Mouse (Mus musculus): ENCODE measurements around the gene Kin.
A peak's percentile ranks its signal among the peaks of the same experiment; 100 is the strongest.

Gene Kin

DNA sequence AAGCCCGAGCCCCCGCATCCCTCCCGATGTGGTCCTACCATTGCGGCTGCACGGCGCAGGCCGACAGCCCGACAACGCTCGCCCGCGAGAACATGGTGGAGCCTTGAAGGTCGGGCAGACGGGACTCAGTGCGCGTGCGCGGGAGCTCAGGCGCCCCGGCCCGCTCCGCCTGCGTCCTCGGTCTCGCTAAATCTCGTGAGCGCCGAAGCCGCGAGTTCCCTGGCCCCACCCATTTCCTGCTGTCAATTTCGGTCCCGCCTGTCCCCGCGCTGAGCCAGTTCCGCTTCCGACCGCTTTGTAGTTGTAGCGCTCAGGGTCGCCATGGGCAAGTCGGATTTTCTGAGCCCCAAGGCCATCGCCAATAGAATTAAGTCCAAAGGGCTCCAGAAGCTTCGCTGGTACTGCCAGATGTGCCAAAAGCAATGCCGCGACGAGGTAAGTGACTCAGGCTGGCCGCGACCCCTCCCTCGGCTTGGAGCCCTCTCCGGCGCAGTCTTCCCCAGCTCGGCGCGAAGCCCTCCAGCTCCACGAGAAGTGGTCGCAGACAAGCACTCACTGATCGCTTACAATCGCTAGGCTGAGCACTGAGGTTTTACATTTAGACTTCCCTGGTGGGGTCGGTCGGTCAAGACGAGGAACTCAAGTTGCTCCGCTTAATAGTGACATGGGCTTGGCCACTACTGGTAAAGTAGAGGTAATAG is at the start of gene Kin, which contains the start of gene Atp5c1:
Gene Kin (plus strand): TSS at position 284 of the 701 bp plus-strand sequence.
Gene Atp5c1 (minus strand): TSS at position 201 of the 701 bp plus-strand sequence.
- DNase-seq (ENCODE audit: low read depth) = peak; percentile 93

DNA sequence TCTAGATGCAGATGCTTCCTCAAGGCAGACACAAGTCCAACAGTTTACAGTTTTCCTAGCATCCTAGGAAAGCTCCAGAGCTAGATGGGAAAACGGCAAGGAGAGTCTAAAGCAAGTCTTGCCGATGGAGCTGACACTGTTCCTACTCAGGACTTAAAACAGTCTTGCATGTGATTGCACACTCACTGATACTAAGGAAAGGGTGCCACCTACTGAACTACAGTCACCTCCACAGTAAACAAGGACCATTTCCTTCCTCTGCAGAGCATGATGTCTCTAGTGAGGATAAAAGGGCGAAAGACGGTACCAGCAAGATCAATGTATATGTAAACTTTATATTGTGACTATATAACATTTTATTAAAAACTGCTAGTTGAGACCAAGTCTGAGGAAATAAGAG is 46.7 kb upstream of the Kin start:
- DNase-seq (ENCODE audit: low read depth) = no peak

DNA sequence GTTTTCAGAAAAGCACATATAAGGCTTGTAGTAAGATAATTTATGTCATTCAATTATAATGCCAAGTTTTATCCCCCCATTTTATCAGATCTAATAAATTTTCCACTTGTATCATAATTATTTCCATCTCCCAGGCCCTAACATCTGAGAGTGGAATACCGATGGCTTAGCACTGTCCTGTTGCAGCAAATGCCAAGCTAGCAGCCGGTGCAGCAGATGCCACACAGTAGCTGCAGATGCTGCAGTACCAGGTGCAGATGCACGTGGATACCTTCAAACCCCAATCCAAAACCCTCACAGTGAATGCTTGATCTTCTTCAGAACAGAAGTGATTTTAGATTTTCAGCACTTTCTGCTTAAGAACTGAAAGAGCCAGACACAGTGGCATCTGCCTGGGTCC is 45.4 kb upstream of the Kin start:
- no peak for DNase-seq (ENCODE audit: low read depth)

DNA sequence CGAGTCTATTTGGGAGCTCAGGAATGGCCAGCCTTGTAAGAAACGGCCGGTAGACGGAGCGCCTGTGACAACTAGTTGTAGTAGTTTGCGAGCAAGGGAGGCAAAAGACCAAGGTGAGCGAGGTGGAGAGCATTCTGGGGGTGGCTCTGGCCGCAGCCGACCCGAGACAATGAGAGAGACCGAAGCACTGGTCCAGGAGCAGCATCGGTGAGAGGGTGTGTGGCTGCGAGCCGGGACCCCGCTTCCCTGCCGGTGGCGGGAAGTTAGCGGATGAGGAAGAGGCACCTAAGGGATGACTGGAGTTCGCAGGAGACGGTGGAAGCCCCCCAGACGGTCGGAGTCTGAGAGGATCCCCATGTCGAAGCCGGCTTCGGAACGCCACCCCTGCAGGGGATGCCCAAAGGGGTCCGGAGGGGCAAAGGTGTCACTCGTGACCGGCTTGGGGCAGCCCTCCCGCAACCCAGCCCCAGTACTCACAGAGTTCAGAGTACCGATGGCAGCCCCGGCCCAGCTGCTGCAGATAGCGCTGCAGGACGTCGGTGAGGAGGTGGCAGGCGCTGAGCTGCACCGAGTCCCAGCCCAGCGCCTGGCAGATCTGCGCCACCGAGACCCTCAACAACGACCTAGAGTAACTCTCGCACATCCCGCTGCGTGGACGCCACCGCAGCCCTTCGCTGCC is 32.5 kb upstream of the Kin start:
- DNase-seq (ENCODE audit: low read depth) = no peak

DNA sequence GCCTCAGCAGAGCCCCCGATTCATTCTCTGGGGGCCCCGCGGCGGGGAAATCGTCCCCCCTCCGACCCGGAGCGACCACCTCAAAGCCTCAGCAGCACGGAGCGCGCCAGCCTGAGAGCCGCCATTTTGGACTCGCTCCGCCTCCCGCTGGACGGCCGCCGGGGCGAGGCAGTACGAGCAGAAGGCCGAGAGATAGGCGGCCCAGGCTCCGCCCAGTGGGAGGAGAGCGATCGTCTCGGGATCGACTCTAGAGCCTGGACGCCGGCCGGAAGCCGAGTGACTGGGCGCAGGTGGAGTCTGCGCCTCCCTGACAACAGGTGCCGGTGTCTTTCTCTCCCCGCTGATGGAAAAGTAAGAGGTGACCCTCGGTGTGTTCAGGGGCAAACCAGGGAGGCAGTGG is 31.9 kb upstream of the Kin start, which contains the start of gene Taf3:
Gene Taf3 (minus strand): TSS at position 136 of the 400 bp plus-strand sequence.
- peak; percentile 89 for DNase-seq (ENCODE audit: low read depth)

DNA sequence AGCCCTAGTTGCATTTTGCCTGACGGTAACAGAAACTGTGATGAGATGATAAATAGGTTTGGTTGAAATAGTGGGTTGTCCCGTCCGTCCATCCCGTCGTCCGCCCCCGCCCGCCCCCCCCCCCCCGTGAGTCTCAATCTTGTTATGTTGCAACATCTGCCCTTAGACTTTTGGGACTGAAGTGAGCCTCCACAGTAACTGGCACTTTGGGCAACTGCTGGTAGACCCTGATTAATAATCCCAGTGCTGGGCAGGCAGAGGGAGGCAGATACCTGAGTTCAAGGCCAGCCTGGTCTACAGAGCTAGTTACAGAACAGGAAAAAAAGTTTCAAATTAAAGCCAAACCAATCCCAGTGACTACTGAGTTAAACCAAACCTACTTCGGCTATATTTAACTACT is 30.9 kb upstream of the Kin start:
- DNase-seq (ENCODE audit: low read depth) = no peak

DNA sequence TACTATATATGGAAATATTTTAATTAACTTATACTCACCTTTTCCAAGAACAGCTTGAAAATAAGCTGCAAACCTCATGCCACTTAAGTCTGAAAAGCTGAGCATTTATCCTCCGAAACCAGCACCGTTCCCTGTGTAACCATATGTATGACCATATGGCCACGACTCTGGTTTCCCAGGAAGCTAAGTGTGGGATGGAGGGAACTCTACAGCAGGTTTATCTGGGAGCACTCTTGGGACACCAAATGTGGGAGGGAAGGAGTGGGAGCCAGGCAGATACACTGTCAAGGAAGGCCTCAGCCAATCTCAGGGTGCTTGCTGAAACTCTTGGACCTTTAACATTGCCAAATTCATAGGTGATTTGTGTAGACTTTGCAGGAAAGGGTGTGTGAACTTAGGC is 29.5 kb upstream of the Kin start:
- no peak for DNase-seq (ENCODE audit: low read depth)

DNA sequence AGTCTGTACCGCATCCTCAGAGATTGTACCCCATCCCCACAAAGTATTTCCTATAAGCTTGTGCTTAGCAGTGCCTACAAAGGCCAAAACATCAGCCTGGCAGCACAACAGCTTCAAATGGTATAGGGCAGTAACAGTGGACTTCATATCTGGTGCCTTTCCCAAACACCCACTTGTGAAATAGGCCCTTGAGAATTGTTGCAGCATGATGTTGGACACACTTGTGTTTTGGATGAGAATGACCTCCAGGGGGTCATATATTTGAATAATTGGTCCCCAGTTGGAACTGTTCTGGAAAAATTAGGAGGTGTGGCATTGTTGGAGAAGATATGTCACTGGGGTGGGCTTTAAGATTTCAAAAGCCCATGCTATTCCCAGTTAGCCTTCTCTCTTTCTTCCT is 28.4 kb upstream of the Kin start:
- DNase-seq (ENCODE audit: low read depth) = no peak

DNA sequence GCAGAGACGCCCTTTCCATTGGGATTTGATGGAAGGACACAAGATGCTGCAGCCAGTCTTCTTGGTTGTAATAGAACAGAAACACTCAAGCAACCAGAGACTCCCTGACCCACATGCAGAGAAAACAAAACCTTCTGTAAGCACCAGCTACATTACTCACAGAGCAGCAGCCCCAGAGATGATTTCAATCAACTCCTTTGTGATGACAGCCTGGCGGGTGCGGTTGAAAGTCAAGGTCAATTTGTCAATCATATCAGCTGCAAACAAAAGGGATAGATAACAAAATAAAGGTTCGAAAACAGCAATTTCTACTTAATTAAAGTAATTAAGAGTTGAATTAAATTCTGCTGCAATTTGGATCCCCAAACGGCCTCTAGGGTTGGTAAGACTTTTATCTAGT is 21.6 kb upstream of the Kin start:
- no peak for DNase-seq (ENCODE audit: low read depth)

DNA sequence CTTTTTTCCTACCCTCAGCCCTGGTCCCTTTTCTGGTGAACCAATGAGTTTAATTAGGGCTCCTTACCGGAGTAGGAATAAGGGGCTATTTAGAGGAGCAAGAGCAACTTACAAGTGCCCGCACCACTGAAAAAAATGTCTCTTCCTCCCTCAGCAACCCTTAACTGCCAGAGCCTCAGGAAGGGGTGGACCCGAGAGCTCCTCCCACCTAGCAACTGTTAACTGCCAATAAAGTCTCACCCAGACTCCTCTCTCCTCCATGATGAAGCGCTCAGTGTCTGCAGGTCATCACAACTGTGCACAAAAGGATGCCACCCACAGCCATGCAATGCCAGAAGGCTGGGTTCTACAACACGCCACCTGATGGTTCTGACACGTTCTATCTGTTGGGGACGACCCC is 8.6 kb upstream of the Kin start:
- DNase-seq (ENCODE audit: low read depth) = no peak

DNA sequence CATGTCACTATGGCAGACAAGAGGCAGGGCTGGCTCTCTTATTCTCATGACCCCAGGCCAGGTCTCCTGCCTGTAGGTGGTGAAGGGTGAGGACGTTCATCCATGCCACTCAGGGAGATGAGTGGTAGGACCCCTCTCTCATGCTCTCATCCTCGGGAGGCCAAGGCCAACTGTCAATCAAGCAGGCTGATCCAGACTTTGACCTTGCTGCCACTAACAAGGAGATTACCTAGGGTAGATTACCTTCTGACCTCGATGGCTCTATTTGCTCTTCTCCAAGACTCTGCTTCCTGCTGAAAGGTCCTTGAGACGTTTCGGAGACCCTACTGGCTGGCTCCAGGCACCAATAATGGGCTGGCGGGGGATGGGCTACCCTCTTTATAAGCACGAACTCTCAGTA is 5.9 kb upstream of the Kin start:
- no peak for DNase-seq (ENCODE audit: low read depth)

DNA sequence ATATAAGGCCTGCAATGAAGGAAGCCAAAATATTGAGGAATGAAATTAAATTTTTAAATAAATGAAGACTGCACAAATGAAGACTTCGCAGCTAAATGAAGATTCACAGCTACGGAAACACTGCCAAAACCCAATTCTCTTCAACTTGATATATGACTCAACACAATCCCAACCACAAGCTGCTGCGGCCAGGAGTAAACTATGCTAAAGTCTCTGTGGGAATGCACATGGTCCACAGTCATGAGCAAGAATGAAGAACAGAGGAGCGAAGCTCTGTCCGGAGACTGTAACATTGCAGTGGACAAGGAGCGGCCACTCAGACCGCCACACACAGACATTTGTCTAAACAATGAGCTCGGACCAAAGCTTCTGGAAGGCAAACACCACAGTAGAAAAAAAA is 3.7 kb upstream of the Kin start:
- no peak for DNase-seq (ENCODE audit: low read depth)

DNA sequence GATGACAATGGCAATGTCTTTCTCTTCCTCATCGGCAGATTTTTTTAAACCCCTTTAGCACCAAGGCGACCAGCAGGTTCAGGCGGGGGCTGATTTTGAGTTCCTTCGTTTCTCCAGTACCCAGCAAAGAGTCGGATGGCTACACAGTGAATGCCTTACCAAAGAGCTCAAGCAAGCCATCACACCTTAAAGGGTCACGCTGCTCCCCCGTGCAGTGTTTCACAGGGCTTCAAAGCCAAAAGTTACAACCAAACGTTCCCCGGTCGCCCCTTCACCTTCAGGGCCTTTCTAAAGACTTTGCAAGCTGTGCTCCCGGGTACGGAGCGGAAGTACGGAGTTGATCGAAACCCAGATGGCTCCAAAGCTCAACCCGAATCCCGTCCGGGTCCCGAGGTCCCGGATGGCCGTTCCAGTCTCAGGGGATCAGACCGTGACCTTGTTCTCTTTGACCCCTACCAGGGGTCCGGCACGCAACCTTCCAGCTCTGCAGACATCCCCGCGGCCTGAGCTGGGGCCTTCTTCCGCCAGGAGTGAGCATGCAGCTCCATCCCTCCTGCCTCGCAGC is 566 bp upstream of the Kin start:
- DNase-seq (ENCODE audit: low read depth) = no peak

DNA sequence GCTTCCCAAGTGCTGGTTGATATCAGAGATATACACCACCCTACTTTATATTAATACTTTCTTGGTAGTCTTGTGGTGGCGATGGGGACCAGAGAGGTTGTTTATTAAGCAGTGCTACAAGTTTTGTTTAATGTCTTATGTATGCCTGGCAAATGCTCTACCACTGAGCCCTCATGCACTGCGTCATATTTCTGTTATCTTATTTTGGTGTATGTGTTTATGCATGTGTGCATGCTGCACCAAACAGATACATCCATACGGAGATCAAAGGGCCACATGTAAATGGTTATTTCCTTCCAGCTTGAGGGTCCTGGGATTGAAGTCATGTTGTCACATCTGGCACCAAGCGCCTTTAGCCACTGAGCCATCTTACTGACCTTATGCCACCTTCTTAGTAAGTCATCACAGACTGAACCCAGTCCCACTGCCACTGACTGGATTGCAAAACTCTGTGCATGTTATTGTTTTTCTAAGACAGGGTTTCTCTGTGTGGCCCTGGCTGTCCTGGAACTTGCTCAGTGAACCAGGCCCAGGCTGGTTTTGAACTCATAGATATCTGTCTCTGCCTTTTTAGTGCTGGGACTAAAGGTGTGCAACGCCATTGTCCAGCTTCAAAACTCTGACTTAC is 1.2 kb downstream of the Kin start:
- DNase-seq (ENCODE audit: low read depth) = no peak

DNA sequence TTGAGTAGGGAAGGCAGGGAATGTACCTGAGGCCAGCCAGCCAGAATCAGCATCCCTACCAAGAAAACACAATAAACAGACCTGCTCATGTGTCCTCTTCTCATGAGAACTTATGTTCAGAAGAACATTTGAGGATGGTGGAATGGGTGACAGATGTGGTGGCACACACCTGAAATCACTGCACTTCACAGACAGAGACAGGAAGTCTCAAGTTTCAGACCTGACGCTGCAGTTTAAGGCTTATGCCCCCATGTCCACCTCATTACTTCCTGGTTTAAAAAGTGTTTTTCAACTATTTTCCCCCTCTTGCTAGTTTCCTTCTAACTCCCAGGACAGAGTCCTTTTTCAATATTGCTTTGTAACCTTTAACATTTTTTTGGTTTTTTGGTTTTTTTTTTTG is 2.3 kb downstream of the Kin start:
- no peak for DNase-seq (ENCODE audit: low read depth)

DNA sequence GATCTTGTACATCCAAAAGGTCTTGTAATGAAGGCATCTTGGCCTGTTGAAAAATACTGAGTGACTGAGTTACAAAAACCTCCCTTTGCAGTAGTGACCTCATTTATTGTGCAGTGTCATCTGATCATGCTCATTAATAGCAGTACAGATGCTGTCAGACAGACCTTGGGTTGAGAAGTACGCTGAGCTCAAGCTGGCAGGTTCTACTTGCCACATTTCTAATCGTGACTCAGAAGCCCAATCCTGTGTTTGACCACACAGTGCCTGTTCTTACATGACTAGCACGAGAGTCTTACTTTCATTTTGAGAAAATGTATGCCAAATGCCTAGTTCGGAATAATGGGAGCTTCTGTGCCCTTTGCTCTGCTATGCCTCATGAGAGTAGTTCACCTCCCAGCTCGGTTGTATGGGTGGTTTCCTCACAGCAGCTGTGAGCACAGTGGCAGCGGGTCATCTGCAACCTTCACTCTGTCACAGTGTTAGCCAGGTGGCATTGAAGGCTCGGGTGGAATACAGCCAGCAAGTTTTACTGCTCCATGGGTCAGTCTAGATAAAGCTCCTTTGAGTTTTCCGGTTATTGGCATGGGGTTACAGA is 7.0 kb downstream of the Kin start:
- DNase-seq (ENCODE audit: low read depth) = no peak

DNA sequence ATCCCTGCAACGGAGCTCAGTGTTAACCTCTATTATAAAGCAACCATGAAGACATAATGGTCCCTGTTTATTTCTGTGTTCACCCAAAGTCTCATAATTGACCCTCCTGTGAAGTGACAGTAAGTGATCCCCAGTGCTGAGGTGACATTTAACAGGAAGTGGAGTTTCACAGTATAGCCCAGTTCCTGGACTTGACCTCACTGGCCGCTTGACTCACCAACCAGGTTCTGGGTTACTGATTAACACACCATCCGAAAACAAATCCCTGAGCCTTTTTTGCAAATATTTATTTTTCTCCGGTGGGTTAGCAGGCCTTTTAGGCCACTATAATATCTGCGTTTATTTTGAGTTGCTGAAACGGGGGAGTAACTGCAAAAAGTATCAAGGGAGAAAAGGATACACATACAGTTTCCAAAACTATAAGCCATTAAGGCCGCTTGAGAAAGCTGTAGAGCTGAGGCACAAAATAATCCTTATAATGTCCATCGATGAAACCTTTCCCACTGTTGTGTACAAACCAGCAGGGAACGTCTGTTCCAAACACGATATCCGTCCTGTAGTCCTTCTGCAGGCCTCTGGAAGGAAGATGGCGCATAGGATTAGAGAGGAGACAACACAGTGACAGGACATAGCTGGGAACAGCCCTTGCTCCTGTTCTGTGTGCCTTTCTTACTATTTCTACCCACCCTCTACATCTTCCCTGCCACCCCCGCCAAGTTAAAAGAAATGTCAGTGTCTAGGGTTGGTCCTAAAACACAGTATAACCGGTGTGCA is 14.1 kb downstream of the Kin start:
- DNase-seq (ENCODE audit: low read depth) = no peak

DNA sequence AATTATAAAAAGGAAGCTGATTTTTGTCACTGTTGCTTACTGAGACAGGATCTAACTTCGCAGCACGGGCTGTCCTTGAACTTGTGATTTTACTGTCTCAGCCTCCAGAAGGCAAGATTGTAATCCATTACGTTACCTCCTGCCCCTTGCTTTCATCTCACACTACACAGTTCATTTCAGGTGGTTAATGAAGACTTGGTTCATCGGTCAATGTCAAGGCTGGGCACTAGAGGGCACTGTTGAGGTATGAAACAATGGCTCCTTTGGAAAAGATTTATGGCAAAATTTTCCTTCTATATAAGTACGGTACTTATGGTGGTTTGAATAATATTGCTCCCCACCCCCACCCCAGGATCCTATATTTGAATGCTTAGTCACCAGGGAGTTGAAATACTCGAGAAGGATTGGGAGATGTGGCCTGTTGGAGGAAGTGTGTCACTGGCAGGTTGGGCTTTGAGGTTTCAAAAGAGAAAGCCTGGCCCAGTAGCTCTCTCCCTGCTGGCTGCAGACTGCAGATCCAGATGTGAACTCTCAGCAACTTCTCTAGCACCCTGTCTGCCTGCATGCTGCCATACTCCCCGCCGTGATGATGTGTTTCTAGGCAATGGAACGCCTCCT is 18.3 kb downstream of the Kin start:
- DNase-seq (ENCODE audit: low read depth) = peak; percentile 44

DNA sequence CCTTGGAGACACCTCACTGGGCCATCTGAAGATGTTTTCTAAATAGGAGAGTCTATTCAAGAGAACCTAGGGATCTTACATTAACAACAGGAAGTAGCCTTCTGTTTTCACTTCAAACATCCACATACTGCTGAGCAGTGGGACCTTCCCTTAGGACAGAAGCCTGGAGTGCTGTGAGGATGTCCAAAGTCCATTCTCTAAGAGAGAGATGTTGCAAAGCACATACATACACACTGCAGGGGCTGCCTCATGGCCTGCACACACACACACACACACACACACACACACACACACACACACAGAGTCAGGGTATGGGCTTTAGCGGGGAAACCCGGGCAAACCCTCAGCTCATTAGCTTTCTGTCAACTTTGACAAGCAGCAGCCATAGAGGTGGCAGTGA is 20.1 kb downstream of the Kin start:
- DNase-seq (ENCODE audit: low read depth) = no peak

DNA sequence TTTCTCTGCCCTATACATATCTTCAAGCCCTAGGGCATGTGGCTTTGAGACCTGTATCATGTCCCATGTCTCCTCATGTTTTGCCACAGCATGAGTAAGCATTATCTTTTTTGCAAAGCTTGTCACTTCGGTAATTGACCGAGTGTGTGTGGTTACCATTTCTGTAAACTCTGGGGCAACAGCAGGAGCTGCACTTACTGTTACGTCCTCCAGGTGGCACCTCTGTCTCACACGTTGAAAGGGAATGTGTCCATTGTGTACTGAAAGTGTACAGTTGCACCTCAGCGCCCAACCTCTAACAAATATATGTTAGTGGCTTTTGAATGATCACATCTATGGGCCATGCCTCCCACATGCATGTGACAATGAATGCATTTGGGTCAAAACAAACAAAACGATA is 20.8 kb downstream of the Kin start:
- peak; percentile 35 for DNase-seq (ENCODE audit: low read depth)

DNA sequence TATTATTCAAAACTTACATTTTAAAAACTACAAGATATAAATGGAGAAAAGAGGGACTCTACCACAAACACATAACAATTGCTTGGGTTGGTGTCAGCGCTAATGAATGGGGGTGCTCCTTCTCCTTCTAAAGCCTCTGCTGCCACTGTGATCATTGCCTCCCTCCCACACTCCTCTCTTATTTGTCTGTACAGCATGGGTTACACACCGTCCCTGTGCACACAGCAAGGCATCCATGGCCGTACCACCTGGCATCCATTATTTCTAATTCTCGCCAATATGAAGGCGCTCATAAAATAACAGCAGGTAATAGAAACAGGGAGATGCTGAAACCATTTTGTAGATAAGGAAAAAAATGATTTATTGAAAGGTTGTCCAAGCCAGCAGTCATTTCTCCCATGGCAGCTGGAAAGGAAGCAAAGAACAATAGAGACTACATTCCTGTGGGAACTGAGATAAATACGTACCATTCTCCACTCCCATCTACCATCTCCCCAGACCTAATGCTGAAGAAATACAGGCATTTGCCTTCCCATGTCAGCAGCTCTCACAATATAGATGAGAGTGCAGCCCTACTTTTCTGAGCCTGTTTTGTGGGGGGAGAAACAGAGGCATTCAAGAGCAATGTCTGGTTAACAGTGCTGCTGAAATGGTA is 28.3 kb downstream of the Kin start:
- DNase-seq (ENCODE audit: low read depth) = no peak
